Mouse (Mus musculus): ENCODE measurements around the gene Gm5935. TPM values are rescaled to one million over a fixed set of nuclear protein-coding genes. Genes with fewer than 3 reads are reported as not detected.
"Not testable (repeated sequence)": the region's sequence is repeated elsewhere in the genome, so short reads cannot be mapped to it uniquely, and the experiment has no call there.

Gene Gm5935
- total RNA-seq (2021) (not detected), polyA plus RNA-seq (2012; rRNA removed) (not detected in 2 replicates)
- long read RNA-seq: 0 reads

DNA sequence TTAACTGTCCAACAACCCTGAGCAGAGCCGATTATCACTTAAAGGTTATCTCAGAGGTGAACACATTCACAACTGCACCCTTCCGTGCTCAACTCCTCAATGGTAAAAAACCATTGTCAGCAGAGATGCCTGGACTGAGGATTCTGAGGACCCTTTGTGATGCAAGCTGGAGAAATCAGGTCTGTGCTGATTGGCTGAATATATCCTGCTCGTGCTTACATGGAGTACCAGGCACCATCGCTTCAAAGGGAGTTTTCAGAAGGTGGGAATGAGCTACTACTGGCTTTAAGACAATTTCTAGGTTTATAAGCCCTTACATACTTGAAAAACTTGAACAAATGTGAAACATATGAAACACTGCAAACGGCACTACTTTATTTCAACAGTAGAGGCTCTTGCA, at the start of gene Gm5935:
TSS of gene Gm5935 (minus strand) at position 101 of the 400 bp plus-strand sequence.
- H3K4me1 ChIP-seq (ENCODE audit: control insufficient read depth, insufficient read depth, low read length); H3K36me3 ChIP-seq (ENCODE audit: control insufficient read depth, insufficient read depth, low read length); H3K4me3 ChIP-seq; DNase-seq; H3K9ac ChIP-seq (ENCODE audit: low read depth, low read length); H3K79me2 ChIP-seq (replicated peaks; ENCODE audit: control insufficient read depth, insufficient read depth, low read length); intact Hi-C loops (cut with DNase I); H3K27ac ChIP-seq; H3K27me3 ChIP-seq (ENCODE audit: control insufficient read depth, insufficient read depth, low read length): not testable (repeated sequence)
- WGBS: 68% methylated on average over 5 of the region's 5 CpGs

Other genes starting within 250 kb of the Gm5935 start
- not detected for gene Gm4297, start 200.3 kb downstream of the Gm5935 start, total RNA-seq (2021)
- gene Gm4297, start 200.3 kb downstream of the Gm5935 start, polyA plus RNA-seq (2012; rRNA removed): not detected in 2 replicates